Mouse (Mus musculus) embryonic stem cell, embryonic (primary cell): Measurements from ENCODE around the gene Pkdcc.

ENCODE experiments used
- CTCF ChIA-PET, 4 experiments: fragments of 300-600 bp in 2 of 4; fragments of 350-600 bp in 2 of 4; sonication (Branson Sonifier 250); formaldehyde crosslinking; loops; one replicate each; lab custom pipeline; 2022; ENCODE audit warnings: inconsistent platforms in 2 of 4; lab: Charles Lee
- POLR2A ChIA-PET, 4 experiments: fragments of 300-600 bp in 2 of 4; fragments of 350-600 bp in 2 of 4; sonication (Branson Sonifier 250); formaldehyde crosslinking; loops; one replicate each; lab custom pipeline; 2022; ENCODE audit warnings: antibody characterized with exemption in 4 of 4, inconsistent platforms in 1 of 4; lab: Charles Lee

Gene Pkdcc

DNA sequence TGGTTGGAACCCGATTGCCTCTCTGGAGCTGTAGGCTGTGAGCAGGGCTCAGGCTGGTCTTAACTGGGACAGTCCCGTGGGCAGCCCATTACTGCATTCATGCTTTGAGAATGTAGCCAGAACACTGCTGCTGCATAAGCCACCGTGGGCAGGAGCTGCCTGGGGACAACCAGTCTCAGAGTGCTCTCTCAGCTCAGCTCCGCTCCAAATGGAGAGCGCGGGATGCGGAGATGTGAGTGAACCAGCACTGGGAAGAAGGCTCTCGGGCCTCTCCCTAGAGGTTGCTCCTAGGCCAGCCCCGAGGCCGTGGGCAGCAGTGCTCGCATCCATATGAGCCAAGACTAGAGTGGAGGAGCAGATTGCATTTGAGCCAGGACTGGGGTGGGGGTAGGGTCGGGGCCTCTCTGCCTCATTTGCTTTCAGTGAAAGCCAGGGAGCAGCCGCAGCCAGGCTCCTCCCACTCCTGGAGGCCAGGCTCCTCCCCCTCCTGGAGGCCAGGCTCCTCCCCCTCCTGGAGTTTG is 9.4 kb downstream of the Pkdcc start:
- ChIA-PET POLR2A (interaction anchor here (0.5 to 1.7 kb wide), 9 partner anchors 8 to 141 kb away, joined by 3 to 12 read pairs (median 4); partner anchors contain the start of gene Pkdcc (in 1 of the 4)), CTCF (interaction anchor here in 3 of 4 experiments (0.5 to 1.1 kb wide), 6 partner anchors 8 to 562 kb away, joined by 3 to 18 read pairs (median 3); no protein-coding TSS in a partner anchor)

DNA sequence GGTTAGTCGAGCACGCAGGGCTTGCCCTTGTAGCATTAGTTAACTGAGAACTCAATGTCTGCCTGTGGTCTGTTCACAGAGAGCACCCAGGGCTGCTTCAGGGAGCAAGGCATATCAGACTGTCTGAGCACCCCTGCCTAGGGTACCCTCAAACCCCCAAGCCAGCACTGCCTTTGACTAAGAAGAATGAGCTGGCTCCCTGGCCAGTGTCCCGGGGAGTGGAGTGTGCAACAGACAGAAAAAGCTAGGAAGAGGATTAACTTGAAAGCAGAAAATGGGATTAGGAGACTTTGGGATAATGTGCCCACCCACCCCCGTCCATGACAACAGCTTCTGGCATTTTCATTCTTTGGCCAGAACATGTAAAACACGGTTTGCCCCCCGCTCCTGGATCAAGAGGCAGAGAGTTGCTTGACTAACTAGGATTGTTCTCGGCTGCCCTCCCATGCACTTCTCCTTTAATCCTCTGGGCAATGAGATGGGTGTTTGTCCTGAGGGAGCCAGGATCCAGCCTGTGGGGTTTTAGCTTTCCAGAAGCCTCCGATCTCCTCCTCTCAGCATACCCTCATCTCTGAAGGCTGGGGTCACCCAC is 11.4 kb downstream of the Pkdcc start:
- CTCF ChIA-PET, result interaction anchor here in 1 of 4 experiments (0.6 kb wide), 1 partner anchor 36 kb away, joined by 4 read pairs; no protein-coding TSS in a partner anchor
- POLR2A ChIA-PET, result interaction anchor here in 1 of 4 experiments (1.4 kb wide), 1 partner anchor 169 kb away, joined by 3 read pairs; no protein-coding TSS in a partner anchor

DNA sequence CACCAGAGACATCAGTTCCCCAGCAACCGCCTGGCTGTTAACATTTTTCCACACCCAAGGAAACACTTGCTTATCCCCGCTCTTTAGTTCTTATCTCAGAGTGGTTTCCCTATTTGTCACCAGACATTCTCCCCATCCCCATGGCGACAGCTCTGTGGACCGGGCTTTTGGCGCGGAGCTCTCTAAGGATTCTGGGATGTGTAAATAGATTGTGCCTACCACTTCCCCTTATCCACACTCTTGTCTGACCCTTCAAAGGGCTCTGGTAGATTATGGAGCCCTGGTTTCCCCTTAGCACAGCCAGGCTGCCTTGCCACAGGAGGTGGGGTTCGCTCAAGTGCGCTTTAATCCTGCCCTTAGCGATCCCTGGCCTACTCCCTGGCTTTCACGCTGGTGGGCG is 16.3 kb downstream of the Pkdcc start:
- CTCF ChIA-PET, result interaction anchor here in 1 of 4 experiments (1.0 kb wide), 1 partner anchor 18 kb away, joined by 3 read pairs; no protein-coding TSS in a partner anchor
- POLR2A ChIA-PET, result interaction anchor here in 1 of 4 experiments (0.5 to 0.6 kb wide), 2 partner anchors 504 to 1550 kb away, joined by 3 to 10 read pairs; no protein-coding TSS in a partner anchor

GRCm38 (mm10) chr17:83235227-83235626 is 20.1 kb downstream of the Pkdcc start:
- ChIA-PET POLR2A (no interaction called here), CTCF (no interaction called here)

- ChIA-PET CTCF (no interaction called here), POLR2A (interaction anchor here in 1 of 4 experiments (0.5 kb wide), 1 partner anchor 30 kb away, joined by 3 read pairs; no protein-coding TSS in a partner anchor)
These were observed 21.1 kb downstream of the Pkdcc start for GRCm38 (mm10) chr17:83236202-83236601.

DNA sequence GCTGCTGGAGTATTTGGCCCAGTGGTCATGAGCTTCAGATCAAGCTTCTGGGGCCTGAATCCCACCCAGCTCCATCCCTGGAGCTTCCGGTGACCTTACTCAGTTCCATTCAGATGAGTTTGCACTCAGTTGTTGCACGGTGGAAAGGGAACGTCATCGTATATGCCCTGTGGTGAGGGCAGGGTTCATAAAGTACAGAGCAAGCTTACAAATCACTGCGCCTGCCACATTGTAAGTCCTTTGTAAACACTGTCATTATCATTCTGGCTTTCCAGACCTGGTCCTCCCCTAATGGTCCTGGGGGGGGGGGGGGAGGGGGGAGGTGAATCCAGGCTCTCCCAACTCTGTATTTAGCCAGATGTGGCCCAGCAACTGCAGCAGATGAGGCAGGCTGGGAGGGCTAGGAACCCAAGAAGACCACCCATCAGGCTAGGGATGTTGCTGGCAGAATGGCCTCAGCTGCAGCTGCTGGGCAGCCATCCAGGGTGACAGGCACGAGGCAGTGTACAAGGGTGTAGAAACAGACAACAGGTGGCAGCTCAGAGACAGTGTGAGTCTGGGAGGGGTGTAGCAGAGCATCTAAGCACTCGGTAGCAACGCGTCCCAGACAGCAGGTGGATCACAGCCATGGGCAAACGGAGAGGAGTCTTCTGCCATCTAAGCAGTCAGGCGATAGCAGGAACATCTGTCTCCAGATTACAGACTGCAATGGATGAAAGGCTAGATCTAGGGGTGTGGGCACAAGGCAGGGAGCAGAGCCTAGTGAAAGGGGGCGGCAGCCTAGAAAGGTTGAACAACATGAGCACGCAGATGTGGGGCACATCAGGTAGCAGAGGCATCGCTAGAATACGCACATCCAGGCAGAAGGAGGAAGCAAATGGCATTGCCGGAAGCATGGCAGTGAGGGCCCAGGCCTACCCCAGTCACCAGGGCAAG is 23.3 kb downstream of the Pkdcc start:
- CTCF ChIA-PET, result no interaction called here
- POLR2A ChIA-PET, result interaction anchor here in 1 of 4 experiments (0.8 to 0.9 kb wide), 2 partner anchors 72 to 206 kb away, joined by 3 to 4 read pairs; no protein-coding TSS in a partner anchor

GRCm38 (mm10) chr17:83244502-83244901 is 29.4 kb downstream of the Pkdcc start:
- CTCF ChIA-PET, result interaction anchor here in 1 of 4 experiments (0.7 kb wide), 1 partner anchor 32 kb away, joined by 3 read pairs; no protein-coding TSS in a partner anchor
- POLR2A ChIA-PET, result interaction anchor here in 2 of 4 experiments (0.7 to 0.9 kb wide), 2 partner anchors 262 to 505 kb away, joined by 3 read pairs; no protein-coding TSS in a partner anchor

DNA sequence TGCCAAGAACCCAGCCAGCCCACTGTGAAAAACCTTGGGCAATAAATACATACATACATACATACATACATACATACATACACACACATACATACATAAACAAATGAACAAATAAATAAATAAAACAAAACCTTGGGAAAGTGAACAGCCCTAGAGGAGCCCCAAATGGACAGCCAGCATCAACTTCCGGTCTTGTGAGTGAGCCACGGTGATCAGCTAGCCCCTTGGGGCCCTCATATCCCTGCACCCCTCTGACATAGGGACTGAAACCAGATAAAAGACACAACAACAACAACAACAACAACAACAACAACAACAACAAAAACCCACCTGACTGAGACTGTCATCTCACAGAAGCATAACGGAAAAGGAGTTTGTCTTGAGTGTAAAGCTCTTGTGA is 30.4 kb downstream of the Pkdcc start:
- ChIA-PET CTCF (interaction anchor here in 1 of 4 experiments (0.6 kb wide), 1 partner anchor 16 kb away, joined by 3 read pairs; no protein-coding TSS in a partner anchor), POLR2A (interaction anchor here in 1 of 4 experiments (0.6 to 0.9 kb wide), 2 partner anchors 231 to 332 kb away, joined by 3 read pairs; no protein-coding TSS in a partner anchor)

DNA sequence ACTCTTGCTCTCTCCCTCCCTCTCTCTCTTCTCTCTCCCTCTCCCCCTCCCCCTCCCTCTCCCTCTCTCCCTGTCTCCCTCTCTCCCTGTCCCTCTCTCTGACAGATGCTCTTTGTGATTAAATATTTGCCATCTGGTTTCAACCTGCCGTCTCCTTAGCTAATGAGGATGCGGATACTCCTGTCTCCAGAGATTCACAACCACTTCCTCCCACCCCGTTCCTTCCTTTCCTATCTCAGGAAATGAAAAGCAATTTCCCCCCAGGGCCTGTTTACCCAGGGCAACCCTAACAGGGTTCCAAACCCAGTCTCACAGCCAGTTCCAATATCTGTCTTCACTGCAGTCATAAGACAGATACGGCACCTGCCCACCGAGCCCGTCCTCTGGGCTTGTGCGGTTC is 31.0 kb downstream of the Pkdcc start:
- POLR2A ChIA-PET, result interaction anchor here in 3 of 4 experiments (0.6 to 0.9 kb wide), 4 partner anchors 164 to 513 kb away, joined by 3 read pairs; no protein-coding TSS in a partner anchor
- CTCF ChIA-PET, result interaction anchor here in 1 of 4 experiments (0.6 kb wide), 1 partner anchor 17 kb away, joined by 3 read pairs; no protein-coding TSS in a partner anchor

GRCm38 (mm10) chr17:83247176-83247575 is 32.1 kb downstream of the Pkdcc start:
- POLR2A ChIA-PET, result no interaction called here

DNA sequence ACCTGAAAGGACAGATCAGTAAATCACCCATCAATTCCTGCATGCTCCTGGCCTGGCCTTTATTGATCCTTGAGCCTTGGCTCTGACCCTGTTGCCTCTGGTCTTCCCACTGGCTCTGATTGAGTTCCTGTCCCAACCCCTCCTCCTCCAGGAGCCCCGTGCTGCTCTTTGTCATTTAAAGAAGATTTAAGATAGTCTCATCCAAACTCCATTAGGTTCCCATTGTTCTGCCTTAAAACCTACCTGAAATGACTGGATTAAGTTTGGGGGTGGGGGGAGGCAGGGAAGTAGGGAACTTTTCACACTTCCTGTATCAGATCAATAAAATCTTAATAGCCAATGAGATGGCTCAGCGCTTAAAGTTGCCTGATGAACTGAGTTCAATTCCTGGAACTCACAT is 33.4 kb downstream of the Pkdcc start:
- CTCF ChIA-PET, result interaction anchor here in 1 of 4 experiments (0.6 kb wide), 1 partner anchor 184 kb away, joined by 3 read pairs; no protein-coding TSS in a partner anchor
- POLR2A ChIA-PET, result no interaction called here

More at GRCm38 (mm10) chr17:83247176-83247575, 32.1 kb downstream of the Pkdcc start:
- CTCF ChIA-PET, result no interaction called here

DNA sequence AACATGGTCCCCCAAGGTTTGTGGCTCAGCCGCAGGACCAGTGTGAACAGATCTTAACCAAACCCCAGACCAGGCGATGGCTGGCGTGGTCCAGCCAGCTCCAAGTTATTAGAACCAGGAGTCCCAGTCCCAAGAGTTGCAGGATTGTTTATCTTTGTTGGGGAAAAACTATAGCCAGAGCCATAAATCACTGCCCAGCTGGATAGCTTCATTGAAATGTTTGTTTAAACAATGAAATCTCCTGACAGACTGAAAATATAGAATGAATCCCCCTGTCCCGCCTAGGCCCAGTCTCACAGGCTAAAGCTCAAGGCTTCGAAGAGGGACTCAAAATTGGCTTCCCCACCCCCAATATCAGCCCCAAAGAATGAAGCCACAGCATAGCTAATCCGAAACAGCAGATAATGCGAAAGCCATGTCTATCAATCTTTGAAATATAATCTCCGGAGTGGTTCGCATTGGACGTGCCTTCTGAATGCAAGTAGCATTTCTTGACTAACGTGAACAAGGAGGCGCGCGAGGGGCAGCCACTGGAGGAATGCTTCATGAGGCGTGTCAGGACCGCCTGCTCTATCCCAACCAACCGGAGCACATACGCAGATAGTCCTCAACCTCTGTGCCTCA is 35.9 kb downstream of the Pkdcc start:
- CTCF ChIA-PET, result interaction anchor here in 2 of 4 experiments (0.6 to 1.5 kb wide), 3 partner anchors 10 to 226 kb away, joined by 3 to 6 read pairs (median 4); no protein-coding TSS in a partner anchor
- POLR2A ChIA-PET, result no interaction called here

GRCm38 (mm10) chr17:83253051-83253649 is 38.1 kb downstream of the Pkdcc start:
- ChIA-PET POLR2A (no interaction called here), CTCF (interaction anchor here (0.5 to 1.6 kb wide), 12 partner anchors 9 to 1758 kb away, joined by 3 to 9 read pairs (median 4); no protein-coding TSS in a partner anchor)

DNA sequence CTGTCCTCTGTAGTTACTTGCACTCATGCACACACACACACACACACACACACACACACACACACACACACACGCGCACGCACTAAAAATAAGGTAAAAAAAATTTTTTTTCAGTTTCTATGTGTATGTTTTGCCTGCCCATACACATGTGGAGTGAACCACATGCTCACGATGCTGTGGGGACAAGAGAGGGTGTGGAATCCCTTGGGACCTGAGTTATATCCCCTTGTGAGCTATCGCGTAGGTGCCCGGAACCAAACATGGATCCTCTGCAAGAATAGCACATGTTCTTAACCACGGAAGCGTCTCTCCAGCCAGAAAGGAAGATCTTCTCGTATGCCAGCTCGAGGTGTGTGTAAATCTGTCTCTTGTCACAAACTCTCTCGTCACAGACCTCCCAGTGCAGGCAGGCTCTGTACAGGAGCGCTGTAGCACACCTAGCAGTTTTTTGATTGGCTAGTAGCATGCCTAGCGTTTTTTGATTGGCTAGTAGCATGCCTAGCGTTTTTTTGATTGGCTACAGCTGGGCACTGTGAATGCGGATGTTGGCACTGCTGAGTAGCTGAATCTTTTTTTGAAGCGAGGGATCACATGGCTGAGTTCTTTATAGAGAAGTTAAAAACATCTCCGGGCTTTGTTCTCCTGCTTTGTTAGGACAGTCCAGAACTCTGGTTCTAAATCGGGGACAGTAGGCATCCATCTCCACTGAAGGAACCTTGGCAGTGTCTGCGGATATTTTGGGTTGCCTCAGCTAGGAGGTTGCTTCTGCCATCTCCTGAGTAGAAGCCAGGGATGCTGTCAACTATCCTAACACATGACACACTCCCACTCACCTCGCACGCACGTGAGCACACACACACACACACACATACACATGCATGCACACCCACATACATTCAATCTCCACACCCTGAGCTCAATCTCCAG is 52.4 kb downstream of the Pkdcc start:
- ChIA-PET POLR2A (interaction anchor here in 2 of 4 experiments (1.0 to 2.0 kb wide), 4 partner anchors 9 to 586 kb away, joined by 3 to 12 read pairs (median 3); no protein-coding TSS in a partner anchor), CTCF (interaction anchor here in 1 of 4 experiments (0.5 to 0.7 kb wide), 2 partner anchors 9 to 370 kb away, joined by 3 to 5 read pairs; no protein-coding TSS in a partner anchor)

GRCm38 (mm10) chr17:83271509-83271908 is 56.4 kb downstream of the Pkdcc start:
- ChIA-PET CTCF (interaction anchor here in 2 of 4 experiments (0.7 to 0.8 kb wide), 2 partner anchors 578 to 785 kb away, joined by 3 to 5 read pairs; no protein-coding TSS in a partner anchor), POLR2A (no interaction called here)

GRCm38 (mm10) chr17:83272641-83273040 is 57.5 kb downstream of the Pkdcc start:
- ChIA-PET POLR2A (interaction anchor here in 1 of 4 experiments (0.8 kb wide), 1 partner anchor 13 kb away, joined by 3 read pairs; no protein-coding TSS in a partner anchor), CTCF (interaction anchor here in 1 of 4 experiments (0.6 kb wide), 1 partner anchor 581 kb away, joined by 3 read pairs; no protein-coding TSS in a partner anchor)
